Mouse (Mus musculus) naive thymus-derived CD4-positive, alpha-beta T cell, adult 2 months (primary cell): ENCODE measurements at regions not wholly inside any gene's neighbourhood (a gene's known extent, or its start where the extent isn't known, plus 50 kb on each side); places are given as distances from the start of the nearest gene placed in this dataset.

Source experiments
- DNase-seq: peaks from one replicate; pipeline ENCODE4 v3.0.0-alpha.2; 2011; ENCODE audit warnings: low read depth

DNA sequence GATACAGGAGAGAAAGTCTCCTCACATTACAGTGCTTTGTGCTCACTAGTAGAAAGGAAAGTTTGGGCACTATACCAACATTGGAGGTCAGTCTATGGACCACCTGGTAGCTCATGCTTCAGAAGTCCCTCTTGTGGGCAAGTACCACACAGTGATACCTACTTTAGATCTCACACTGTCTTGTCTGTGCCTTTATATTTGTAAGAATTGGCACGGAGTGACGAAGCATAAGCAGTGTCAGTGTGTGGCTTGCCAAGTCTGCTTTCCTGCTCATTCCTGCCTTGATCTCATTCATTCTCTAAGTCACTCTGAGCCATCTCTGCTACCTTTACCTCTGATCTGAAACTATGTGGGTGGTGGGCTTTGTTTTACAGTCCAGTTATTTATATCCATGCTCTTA lies 565.9 kb upstream of the Camk1g start:
- DNase-seq, result no peak

DNA sequence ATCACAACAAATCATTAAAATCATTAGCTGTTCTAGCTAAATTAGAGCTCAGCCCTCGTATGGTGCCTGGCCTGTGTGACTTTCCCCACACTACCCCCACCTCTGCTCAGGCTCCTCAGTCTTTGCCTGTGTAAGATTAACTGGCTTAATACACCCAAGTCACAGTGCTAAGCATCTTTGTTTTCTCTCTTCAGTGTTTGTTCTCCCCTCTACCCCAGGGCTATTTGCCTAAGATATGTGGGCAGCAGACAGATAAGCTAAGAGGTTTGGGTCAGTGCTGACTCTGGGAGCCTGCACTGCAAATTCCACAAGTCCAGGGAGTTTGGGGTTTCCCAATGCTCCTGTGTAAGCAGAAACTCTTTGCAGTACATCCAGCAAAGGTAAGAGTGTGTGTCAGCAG lies 564.2 kb upstream of the Camk1g start:
- DNase-seq, result no peak

DNA sequence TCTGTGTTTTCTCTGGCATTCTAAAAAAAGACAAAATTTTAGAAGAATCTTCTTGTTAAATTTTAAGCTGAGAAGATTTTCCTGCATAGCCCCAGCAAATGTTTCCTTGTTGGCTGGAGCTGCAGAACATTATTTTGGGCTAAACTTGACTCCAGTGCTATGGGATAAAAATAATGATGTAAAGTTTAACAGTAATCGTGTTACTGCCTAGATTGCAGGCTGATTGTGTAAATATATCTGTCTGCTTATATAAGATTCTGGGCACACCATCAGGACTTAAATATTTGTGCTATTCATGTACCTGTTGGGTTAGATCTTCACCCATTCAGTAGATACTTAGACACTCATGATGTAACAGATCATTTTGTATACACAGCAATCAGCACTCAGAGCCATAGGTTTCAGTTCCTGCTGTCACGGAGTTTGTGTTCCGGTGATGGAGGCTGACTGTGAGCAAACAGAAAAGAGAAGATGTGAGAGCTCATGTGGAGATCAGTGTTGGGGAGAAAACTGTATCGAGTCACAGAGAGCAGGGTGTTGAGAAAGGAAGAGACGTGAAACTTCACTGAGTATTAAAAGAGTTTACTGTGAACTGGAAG lies 561.1 kb upstream of the Camk1g start:
- DNase-seq, result no peak

DNA sequence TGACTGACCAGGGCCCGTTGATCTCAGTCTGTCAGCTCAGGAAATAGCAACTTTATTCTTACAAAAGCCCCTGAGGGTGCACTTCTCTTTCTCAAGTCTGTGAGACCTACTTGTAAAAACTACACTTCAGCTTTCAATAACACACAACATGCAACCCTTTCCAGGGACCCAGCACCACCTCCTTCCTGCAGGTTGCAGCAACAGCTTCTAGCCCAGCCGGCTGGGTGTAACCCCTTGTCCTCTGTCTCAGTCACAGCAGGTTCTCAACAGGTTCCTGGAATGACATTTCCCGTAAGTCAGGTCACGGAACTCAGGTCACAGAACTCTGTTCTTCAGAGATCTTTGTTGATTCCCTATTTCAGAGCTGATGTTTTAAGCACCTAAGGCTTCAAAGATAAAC lies 558.5 kb upstream of the Camk1g start:
- DNase-seq, result no peak

DNA sequence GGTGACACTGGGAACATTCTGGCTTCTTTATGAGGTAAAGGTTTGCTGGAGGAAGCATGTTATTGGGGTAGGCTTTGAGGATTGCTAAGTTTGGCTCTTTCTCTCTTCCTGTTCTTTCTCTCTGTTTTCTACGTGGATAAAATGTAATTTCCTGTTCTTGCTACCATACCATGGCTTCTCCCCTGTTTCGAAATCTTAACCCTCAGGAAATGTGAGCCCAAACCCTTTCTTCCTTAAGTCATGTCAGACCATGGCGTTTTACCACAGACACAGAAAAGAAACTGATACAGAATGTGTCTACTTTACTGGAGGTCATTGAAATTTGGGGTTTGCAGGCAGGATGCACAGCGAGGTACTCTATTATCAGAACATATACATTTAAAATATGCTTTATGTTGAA lies 552.7 kb upstream of the Camk1g start:
- DNase-seq, result no peak

DNA sequence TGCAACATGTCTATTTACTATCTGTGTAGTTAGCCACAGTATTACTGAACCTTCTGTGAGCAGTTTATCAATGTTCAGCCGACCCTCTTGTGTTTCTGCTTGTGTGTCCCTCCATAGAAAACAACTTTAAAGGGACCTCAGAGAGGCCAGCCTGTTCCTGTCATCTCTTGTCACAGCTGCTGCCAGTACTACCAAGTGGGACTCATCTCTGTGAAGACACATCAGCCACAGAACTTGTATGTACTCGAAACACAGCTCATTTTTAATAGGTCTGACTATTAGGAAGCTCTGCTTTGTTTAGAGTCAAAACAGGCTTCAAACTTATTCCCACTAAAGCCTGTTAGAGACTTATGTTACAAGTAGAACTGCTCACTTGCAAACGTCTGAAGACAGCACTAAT lies 549.1 kb upstream of the Camk1g start:
- DNase-seq, result no peak

DNA sequence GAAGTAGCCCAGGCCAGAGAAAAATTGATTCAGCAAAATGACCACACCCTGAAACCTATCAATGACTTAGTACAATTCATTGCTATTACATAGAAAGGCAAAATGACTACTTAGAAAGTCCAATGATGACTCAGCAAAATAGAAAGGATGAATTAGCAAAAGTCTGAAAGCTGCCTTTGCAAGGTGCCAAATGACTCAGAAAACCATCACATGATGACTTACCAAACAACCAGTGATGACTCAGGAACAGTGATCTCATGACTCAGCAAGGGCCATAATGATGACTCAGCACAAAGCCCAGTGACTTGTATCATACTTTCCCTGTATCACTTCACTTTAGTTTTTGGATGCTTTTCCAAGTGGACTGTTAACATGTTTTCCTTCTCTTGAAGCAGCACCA lies 535.6 kb upstream of the Camk1g start:
- no peak for DNase-seq

DNA sequence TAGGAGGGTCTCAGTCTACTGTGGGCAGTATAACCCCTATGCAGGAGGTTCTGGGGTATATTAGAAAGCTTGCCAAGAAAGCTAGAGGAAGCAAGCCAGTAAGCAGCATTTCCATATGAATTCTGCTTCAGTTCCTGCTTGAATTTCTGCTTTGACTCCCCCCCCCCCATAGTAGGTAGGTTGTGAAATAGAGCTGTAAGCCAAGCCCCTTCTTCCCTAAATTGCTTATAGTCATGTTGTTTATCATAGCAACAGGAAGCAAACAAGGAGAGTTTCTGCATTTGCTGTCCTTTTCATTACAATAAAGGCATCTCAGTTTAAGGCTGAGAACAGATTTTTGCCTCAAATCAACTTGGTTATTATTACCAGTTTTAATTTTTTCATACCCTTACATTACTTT lies 524.0 kb upstream of the Camk1g start:
- DNase-seq, result no peak

DNA sequence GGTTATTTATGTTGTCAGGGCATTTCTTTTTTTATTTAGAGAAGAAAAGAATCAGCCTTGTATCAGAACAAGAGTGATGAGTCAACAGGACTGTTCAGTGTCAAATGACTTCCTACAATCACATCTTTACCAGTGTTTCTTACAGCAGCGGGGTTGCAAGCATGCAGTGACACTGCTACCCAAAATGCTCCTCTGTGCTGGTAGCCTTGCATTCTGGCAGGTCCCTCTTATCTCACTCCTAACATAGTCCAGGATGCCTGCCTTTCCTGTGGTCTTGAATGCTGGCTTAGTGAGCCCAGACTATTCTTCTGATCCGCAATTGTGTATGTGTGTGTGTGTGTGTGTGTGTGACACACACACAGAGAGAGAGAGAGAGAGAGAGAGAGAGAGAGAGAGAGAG lies 506.4 kb upstream of the Camk1g start:
- DNase-seq, result no peak

DNA sequence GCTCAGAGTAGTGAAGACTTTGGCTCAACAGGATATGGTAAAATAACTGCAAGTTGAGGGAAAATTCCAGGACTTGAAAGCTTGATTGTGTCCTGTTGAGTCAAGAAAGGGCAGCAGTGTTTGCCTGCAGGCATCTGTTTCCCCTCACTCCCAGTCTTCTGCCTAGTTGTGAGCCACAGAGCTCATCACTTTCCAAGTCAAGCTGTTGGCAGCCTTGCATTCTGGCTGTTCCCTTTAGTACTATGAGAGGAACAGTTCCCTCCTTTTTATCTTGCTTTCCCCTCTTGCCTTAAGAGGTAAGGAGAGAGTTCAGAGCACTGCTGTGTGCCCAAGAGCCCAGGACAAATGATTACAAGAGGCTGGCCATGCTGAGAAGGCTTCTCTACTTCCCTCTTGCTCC lies 506.0 kb upstream of the Camk1g start:
- DNase-seq, result no peak

DNA sequence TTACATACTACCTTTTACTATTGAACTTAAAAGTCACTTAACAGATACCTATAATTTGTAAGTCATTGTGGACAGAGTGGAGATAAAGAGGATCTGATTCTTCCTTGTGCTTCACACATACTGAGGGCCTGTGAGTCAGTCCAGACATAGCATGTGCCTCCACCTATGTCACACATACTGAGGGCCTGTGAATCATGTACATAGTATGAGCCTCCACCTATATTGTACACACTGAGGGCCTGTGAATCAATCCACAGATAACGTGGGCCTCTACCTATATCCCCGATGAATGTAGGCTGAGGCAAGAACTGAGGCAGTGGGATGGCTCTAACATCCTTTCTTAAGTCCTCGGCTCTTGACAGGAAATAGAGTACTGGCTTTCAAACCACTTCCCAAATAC lies 505.2 kb upstream of the Camk1g start:
- no peak for DNase-seq

DNA sequence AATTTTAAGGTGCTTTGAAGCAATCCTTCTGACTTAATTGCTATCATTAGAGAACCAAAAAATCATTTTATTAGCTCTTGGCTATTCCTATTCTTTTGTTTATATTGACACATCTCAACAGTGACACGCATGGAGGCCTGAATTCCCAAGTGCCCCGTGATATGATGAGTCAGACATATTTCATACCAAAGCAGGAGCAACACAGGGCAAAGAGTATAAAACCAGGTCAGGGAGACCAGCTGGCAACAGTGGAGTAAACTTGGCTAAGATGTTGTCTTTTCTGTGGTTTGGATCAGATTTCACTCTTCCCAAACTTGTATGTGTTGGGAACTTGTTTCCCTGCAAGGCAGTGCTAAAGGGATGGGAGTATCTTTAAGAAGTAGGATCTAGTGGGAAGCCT lies 500.6 kb upstream of the Camk1g start:
- no peak for DNase-seq

DNA sequence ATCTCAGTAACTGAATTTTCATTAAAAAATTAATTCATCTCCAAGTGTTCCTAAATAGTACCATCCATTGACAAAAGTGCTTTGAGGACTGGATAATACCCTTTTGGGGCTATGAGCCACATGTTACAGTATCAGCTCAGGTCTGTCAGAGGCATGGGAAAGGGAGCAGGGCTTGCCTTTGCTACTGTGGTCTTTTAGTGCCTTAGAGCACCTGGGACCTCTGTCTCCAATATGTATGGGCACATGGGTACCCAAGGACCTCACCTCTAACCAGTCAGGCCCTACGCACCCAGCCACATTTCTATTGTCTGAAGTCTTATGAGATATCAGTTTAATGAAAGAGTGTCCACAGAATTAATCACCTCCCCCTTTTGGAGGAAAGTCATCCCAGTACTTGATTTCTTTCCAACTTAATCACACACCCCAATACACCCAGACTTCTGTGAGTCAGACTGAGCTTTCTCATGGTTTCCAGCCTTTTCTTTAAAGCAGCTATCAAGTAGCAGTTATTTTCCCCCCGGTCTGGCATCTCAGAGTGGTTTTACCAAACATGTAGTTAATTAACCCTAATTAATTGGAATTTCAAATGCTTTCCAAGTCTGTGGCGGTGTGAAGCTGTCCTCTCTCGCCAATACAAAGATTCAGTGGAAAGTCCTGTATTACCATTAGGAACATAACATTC lies 498.7 kb upstream of the Camk1g start:
- DNase-seq, result no peak

DNA sequence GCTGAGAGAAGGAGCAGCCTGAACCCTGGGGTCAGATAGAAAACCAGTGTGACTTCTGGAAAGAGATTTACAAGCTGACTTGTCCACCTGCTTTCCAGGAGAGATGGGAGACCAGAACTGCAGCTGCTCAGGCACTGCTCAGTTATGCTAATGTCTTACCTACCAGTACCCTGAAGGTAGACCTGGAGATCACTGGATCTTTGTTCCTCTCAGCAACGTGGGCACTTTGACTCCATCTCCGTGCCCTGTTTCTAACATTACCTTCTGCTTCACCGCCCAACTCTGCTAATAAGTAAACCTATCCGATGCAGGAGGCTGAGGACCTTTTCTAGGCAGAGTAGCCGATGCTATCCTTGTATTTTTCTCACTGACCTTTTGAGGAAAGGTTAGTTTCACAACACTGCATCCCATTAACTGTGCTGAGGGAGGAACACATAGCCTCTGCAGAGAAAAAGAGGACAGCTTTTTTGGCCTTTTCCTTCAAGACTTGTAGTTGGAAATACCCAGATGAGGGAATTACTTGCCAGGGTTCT lies 490.7 kb upstream of the Camk1g start:
- DNase-seq, result no peak

DNA sequence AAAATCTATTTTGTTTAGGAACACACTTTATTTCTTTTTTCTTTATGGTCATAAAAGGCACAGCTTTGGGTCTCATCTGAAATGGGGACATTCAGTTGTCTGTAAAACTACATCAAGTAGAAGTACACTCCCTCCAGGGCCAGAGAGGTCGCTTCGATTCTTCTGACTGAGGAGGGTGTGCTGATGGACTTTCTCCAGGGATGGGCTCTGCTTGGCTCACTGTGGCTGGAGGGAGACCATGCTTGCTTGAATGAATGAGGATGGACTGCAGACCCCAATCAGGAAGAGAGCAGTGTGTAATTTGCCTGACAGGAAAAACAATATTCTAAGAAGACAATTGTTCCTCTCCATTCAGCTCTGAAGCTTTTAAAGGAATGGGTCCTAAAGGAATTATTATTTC lies 490.3 kb upstream of the Camk1g start:
- no peak for DNase-seq

DNA sequence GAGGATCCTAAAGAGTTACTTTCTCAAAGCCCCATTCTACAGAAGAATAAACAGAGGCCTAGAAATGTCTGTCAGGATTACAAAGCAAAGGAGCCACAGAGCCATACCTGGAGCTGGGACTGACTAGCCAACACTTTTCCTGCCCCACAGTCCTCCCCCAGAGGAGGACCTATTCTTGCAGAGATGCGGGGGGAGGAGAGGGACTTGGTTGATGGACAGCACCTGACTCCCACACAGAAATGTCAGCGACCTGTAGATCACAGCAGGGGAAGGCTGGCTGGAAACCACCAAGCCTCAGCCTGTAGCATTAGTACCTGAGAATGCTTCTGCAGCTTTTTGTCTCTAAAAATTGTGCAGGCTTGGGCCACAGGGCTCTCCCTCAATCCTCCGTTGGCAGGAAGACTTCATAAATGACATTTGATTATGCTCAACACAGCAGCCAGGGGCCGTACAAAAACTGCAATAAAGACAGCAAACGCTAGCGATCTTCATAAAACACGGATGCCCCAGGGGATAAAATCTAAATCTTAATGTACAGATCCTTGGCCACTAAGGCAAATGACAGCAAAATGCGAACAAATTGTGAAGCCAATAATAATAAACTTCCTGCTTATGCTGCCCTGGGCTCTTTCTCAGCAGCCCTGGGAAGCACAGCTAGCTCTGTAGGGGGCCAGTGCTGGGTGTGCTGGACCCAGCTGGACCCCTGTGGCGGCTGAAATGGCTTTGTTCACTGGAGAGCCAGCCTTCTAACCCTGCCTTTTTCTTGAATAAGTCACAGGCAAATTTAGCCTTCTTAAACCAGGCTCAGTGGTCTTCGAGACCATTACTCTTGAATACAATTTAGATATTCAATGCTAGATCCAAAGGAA lies 489.4 kb upstream of the Camk1g start:
- DNase-seq, result no peak

DNA sequence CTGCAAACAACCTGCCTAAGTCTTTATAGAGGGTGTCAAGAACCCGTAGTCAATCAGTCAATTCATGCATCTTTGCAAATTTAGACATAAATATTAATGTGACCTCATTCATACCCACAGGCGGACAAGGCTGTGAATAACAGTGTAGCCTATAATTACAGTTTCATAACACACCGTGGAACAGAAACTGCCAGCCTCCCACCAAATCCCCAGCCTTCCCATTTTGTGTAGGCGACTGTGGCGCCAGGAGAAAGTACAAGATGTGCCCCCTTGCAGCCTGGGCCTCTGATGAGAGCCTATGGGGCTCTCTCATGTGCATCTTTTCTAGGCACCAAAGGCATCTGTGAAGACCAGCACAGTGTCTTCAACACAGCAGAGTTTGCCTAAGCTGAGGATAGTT lies 477.8 kb upstream of the Camk1g start:
- no peak for DNase-seq

DNA sequence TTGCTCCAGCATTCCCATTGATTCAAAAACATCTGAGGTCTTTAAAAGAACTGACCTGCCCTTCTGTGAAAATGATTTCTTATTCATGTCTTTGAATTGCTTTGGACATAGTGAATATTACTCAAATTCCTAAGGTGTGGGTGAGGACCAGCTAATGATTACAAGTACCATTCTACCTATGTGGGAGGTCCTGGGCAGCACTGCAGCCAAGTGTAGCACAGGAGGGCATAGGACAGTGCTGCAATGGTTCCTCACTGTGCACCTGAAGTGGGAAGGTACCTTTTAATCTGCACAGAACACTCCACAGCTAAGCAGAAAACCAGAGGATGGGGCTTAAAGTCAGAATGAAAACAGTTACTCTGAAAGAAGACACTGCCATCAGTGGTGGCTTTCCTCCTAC lies 474.8 kb upstream of the Camk1g start:
- DNase-seq, result no peak

DNA sequence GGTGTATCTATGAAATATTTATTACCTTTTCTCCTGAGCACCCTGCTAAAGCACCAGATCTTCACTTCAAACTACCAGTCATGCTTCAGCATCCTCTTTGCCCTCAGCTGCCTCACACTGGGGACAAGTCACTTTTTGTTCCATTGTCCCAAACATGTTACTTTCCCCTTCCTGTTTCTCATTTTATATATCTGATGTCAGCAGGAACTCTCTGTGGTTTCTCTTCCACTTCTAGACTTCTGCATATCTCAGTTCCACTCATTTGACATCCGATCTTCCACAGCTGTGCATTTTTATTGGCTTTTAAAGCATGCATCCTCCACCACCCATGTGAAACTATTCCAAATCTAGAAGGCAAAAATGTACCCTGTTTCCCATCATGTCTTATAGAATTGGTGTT lies 474.4 kb upstream of the Camk1g start:
- no peak for DNase-seq

DNA sequence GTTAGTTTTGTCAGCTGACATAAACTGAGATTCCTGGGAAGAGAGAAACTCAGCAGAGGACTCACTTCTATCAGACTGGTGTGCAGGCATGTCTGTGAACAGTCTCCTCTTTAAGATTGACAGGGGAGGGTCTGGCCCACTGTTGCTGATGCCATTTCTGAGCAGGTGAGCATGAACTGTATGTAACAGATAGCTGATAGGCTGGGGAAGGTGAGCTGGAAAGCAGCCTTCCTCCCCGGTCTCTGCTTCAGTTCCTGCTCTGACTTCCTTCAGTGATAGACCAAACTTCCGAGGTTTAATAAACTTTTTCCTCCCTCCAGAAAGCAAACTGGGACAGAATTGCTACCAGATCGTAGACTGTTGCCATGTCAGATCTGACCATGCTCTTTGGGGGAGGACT lies 430.9 kb upstream of the Camk1g start:
- no peak for DNase-seq

DNA sequence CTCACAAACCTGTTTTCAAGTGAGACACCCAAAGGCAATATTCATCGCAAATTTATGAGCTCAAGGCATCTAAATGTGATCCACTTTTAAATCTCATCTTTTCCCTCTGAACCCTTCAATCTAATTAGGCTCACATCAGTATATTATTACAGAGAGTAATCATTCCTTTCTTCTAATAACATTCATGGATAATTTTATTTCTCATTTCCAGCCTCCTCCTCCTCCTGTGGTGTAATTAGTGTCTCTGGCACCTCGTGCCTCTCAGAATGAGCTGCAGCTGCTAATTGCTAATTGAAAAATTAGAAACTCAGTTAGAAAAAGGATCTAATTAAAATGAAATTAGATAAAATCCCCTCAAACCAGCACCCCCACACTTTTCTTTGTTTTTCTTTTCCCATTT lies 420.5 kb upstream of the Camk1g start:
- no peak for DNase-seq

DNA sequence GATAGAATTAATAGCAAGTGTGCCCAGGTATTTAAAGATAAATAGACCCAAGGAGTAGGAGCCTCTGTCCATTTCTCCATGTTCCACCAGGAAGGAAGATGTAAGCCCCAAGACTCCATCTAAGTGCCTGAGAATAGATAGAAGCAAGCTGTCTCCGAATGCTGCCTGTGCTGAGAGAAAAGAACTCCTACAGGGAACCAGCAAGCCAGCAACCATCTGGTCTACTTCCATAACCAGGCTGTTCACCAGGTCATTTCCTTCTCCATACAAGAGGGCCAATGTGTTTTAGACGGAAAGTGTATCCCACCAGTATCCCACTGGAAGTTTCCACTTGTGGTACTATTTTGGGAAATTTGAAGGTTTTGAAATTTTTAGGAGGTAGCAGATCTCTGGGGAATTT lies 418.4 kb upstream of the Camk1g start:
- DNase-seq, result no peak

DNA sequence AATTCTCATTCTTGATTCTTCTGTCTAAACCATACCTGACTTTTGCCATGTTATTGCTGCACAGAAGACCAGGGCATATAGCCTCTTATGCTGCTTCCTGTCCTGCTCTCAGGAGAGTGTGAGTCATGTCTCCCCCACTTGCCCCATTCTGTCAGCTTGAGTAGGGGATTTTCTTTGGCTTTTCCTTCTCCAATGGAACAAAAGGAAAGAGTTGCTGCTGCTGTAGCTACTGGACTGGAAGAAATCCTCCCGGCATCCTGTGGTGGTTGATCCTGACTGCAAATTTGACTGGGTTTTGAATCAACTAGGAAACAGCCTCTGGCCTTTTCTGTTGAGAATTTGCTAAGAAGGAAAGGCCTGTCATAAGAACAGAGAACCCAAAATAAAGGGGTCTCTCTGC lies 417.3 kb upstream of the Camk1g start:
- no peak for DNase-seq
